Mouse (Mus musculus) layer of hippocampus, adult 2 months (tissue): ENCODE measurements around the gene Mrpl14. TPM values are rescaled to one million over a fixed set of nuclear protein-coding genes. Genes with fewer than 3 reads are reported as not detected.

Experiments
- DNase-seq, 2 experiments: peaks; one replicate each; pipeline ENCODE4 v3.0.0; 2022; ENCODE audit warnings: low spot score in 2 of 2
- H3K27ac ChIP-seq: fragments of 200-600 bp; 2 replicates; pipeline ENCODE4 v1.8.1; 2022
- H3K4me3 ChIP-seq: fragments of 200-600 bp; 2 replicates; pipeline ENCODE4 v1.8.1; 2022; ENCODE audit warnings: mild to moderate bottlenecking
- CTCF ChIP-seq: fragments of 200-600 bp; conservative IDR thresholded peaks from 2 replicates; pipeline ENCODE4 v1.8.1; 2022; ENCODE audit warnings: antibody characterized with exemption, mild to moderate bottlenecking, moderate library complexity
- long read RNA-seq, 2 experiments: library from polyadenylated mRNA; stranded (forward); transcript quantifications; one replicate each; pipeline ENCODE4 v2.0.0; 2021; ENCODE audit warnings: borderline mapping rate in 2 of 2
- total RNA-seq, 2 experiments: library from RNA; stranded (reverse); gene quantifications; 2 replicates each; pipeline ENCODE4 v1.2.3; 2021

The Mrpl14 gene
- 10 to 100 TPM; 34.8 to 43.5 TPM for total RNA-seq
- long read RNA-seq, experiment 1, transcript Mrpl14-201 (3 exons, 645 nt): major isoform, 22 of 27 reads
- long read RNA-seq, experiment 1, partial matches to known transcripts: 0 of 27 reads
- long read RNA-seq, experiment 1, other reads (novel, unspliced or antisense): 5 of 27 reads
- long read RNA-seq, experiment 2, transcript Mrpl14-201 (3 exons, 645 nt): major isoform, 29 of 33 reads
- long read RNA-seq, experiment 2, partial matches to known transcripts: 0 of 33 reads
- long read RNA-seq, experiment 2, other reads (novel, unspliced or antisense): 4 of 33 reads

GRCm38 (mm10) chr17:45686093-45686619 is at the start of gene Mrpl14:
TSS of gene Mrpl14 (plus strand) at chr17:45686322.
- H3K27ac ChIP-seq: peak within 1 kb of the TSS; percentile 97
- no peak for TF ChIP-seq CTCF
- peak; percentile 87 to 94 for DNase-seq
- peak within 1 kb of the TSS; percentile 98 for H3K4me3 ChIP-seq

DNA sequence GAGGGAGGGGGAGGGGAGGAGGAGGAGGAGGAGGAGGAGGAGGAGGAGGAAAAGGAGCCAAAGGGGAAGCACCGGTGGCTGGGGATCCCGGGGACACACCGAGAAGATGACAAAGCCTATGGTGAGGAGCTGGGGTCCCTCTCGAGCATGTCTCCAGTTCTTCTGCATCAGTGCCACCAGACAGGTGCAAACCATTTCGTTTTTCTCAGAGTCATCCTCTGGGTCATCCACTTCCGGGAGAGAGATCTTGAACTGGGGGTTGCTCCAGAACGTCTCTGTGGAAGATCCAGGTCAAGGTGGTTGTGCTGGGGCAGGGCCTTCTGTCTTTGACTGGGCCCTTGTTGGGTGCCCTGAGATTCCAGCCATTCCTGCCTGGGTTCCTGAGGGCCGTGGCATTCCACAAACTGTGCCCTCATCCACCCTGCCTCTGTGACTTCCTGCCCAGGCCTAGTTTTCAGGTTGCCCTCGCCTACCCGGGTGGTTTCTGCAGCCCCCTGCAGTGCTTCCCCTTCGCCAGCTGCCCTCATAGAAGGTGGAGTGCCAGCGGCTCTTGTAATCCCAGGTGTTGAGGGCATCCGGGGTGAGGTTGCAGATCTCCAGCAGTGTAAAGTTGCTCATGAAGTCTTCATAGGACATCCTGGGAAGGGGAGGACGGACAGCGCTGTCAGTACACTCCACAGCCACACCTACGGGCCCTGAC is 47.4 kb upstream of the Mrpl14 start:
- no peak for TF ChIP-seq CTCF
- H3K4me3 ChIP-seq: no peak overlapping the region
- no peak for DNase-seq
- no peak overlapping the region for H3K27ac ChIP-seq

- no peak for TF ChIP-seq CTCF
- H3K4me3 ChIP-seq: no peak overlapping the region
- no peak overlapping the region for H3K27ac ChIP-seq
- DNase-seq: no peak
Measured at GRCm38 (mm10) chr17:45641981-45642380, 44.1 kb upstream of the Mrpl14 start.

DNA sequence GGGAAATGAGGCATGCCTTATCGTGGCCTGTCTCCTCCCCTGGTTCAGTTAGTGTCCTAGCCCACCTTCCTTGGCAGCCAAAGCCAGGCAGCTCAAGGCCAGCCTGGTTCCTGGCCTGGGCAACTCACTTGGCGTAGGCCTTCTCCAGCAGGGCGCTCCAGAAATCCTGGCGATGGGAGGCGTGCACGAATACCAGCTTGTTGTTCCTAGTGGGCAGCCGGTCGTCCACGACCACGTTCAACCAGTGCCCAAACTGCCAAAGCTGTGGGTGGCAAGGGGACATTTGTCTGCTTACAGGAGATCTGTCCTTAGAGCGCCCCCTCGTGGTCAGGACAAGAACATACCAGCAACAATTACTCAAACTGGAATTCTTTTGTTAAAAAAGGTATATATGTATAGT is 43.4 kb upstream of the Mrpl14 start:
- DNase-seq: peak; percentile 55 to 76
- TF ChIP-seq CTCF: peak; percentile 88
- H3K4me3 ChIP-seq: no peak overlapping the region
- H3K27ac ChIP-seq: no peak overlapping the region

GRCm38 (mm10) chr17:45644185-45644584 is 41.9 kb upstream of the Mrpl14 start:
- peak; percentile 34 for TF ChIP-seq CTCF
- H3K4me3 ChIP-seq: no peak overlapping the region
- no peak overlapping the region for H3K27ac ChIP-seq
- DNase-seq: no peak

GRCm38 (mm10) chr17:45653233-45653632 is 32.9 kb upstream of the Mrpl14 start:
- Histone ChIP-seq H3K27ac (no peak overlapping the region), H3K4me3 (no peak overlapping the region)
- DNase-seq: no peak
- TF ChIP-seq CTCF: no peak

GRCm38 (mm10) chr17:45655820-45656219 is 30.3 kb upstream of the Mrpl14 start:
- no peak for DNase-seq
- peak; percentile 46 for TF ChIP-seq CTCF

GRCm38 (mm10) chr17:45659225-45659624 is 26.9 kb upstream of the Mrpl14 start, which contains the start of gene Capn11:
TSS of gene Capn11 (minus strand) at chr17:45659325.
- no peak for TF ChIP-seq CTCF
- no peak within 1 kb of the TSS for H3K4me3 ChIP-seq
- no peak for DNase-seq
- no peak within 1 kb of the TSS for H3K27ac ChIP-seq

More at GRCm38 (mm10) chr17:45655820-45656219, 30.3 kb upstream of the Mrpl14 start:
- H3K4me3 ChIP-seq: no peak overlapping the region
- no peak overlapping the region for H3K27ac ChIP-seq

- peak; percentile 99 for TF ChIP-seq CTCF
- peak overlapping the region; percentile 67; the same call in 1 of the 2 replicates for H3K27ac ChIP-seq
- peak overlapping the region; percentile 14; the same call in 1 of the 2 replicates for H3K4me3 ChIP-seq
- DNase-seq: peak; percentile 71 to 86
Measured at GRCm38 (mm10) chr17:45663106-45663919, 22.8 kb upstream of the Mrpl14 start.

- no peak for DNase-seq
- TF ChIP-seq CTCF: no peak
- no peak overlapping the region for H3K4me3 ChIP-seq
- H3K27ac ChIP-seq: no peak overlapping the region
Measured at GRCm38 (mm10) chr17:45664608-45665007, 21.5 kb upstream of the Mrpl14 start.

DNA sequence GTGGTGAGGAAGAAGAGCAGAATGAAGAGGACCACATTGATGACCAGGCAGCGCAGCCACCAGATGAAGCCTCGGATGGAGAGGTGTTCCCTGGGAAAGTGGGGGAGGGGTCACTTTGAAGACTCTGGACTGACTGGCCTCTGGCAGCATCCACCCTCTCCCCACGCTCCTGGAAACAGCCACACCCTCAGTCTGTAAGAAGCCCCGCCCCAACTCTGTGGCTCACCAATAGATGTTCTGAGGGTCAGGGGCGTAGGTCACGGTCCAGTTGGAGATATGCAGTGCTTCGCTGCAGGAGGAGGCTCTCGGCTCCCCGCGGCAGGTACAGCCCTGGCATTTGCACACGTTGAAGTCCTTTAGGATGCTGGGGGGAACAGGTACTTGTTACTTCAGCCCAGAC is 20.0 kb upstream of the Mrpl14 start:
- H3K4me3 ChIP-seq: no peak overlapping the region
- no peak overlapping the region for H3K27ac ChIP-seq
- no peak for TF ChIP-seq CTCF
- no peak for DNase-seq

- no peak overlapping the region for H3K27ac ChIP-seq
- TF ChIP-seq CTCF: no peak
- DNase-seq: no peak
- no peak overlapping the region for H3K4me3 ChIP-seq
Measured at GRCm38 (mm10) chr17:45667481-45667880, 18.6 kb upstream of the Mrpl14 start.

DNA sequence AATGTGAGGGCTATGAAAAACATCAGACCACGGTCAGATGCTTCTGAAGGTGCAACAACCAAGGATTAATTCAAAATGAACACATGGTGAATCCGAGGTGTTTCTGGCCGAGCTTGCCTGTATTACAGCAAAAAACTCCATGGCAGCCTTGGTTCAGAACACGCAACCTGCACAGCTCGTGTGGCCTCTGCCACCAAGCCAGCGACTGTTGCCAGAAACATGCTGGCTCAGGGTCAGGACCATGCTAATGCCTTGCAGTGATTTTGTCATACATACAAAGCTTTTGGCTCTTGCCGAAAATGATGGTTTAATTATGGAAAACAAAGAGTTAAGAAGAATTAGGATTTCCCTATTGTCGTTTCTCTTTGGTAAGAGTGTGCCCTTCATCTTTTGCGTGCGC is 18.1 kb upstream of the Mrpl14 start:
- no peak for TF ChIP-seq CTCF
- no peak for DNase-seq
- no peak overlapping the region for H3K4me3 ChIP-seq
- H3K27ac ChIP-seq: no peak overlapping the region
